Mouse (Mus musculus) hindbrain, postnatal 0 days (tissue): ENCODE measurements around the gene Surf2. TPM values are rescaled to one million over a fixed set of nuclear protein-coding genes. Genes with fewer than 3 reads are reported as not detected.

Source experiments
- ATAC-seq: fragments of 200-750 bp; cut with Nextera tagmentation; 2 replicates; pipeline ENCODE4 v1.8.0; 2017; ENCODE audit warnings: mild to moderate bottlenecking, moderate TSS enrichment, moderate library complexity
- DNase-seq: peaks from one replicate; pipeline ENCODE4 v3.0.0-alpha.2; 2015; ENCODE audit warnings: low spot score
- H3K27ac ChIP-seq: fragments of 300-500 bp; sonication (generic); 2 replicates; pipeline ENCODE4 v1.5.1; 2014; ENCODE audit warnings: mild to moderate bottlenecking
- H3K27me3 ChIP-seq: fragments of 300-500 bp; sonication (generic); 2 replicates; pipeline ENCODE4 v1.6.1; 2014; ENCODE audit warnings: low read length, mixed read lengths; ENCODE audit not compliant: insufficient read depth
- H3K36me3 ChIP-seq: fragments of 300-500 bp; sonication (generic); 2 replicates; pipeline ENCODE4 v1.6.1; 2014; ENCODE audit warnings: low read length, mixed read lengths; ENCODE audit not compliant: insufficient read depth
- H3K4me1 ChIP-seq: fragments of 300-500 bp; sonication (generic); 2 replicates; pipeline ENCODE4 v1.6.1; 2014; ENCODE audit warnings: antibody characterized with exemption, low read length, mixed read lengths; ENCODE audit not compliant: insufficient read depth
- H3K4me2 ChIP-seq: fragments of 300-500 bp; sonication (generic); 2 replicates; pipeline ENCODE4 v1.6.1; 2014; ENCODE audit warnings: low read depth, mild to moderate bottlenecking, low read length, moderate library complexity, mixed read lengths
- H3K4me3 ChIP-seq: fragments of 300-500 bp; sonication (generic); 2 replicates; pipeline ENCODE4 v1.5.1; 2014; ENCODE audit warnings: low read length
- H3K9ac ChIP-seq: fragments of 300-500 bp; sonication (generic); replicated peaks from 2 replicates; pipeline ENCODE4 v1.6.1; 2014; ENCODE audit warnings: mild to moderate bottlenecking, low read length, moderate library complexity, mixed read lengths
- H3K9me3 ChIP-seq: fragments of 300-500 bp; sonication (generic); 2 replicates; pipeline ENCODE4 v1.6.1; 2016; ENCODE audit warnings: low read length, mixed read lengths
- CTCF ChIP-seq: IDR thresholded peaks from 2 replicates; pipeline ENCODE4 v1.5.1; 2016; ENCODE audit warnings: antibody characterized with exemption, control low read depth, low read depth
- WGBS: fragments of 180-500 bp; shearing (Covaris S2); extraction: QIAGEN DNeasy Blood & Tissue Kit; methylation state at CpG from one replicate; pipeline ENCODE4 v1.1.7; 2014; 5-methylcytosine and 5-hydroxymethylcytosine counted together
- polyA plus RNA-seq: library from polyadenylated mRNA; unstranded; fragments of >200 nt; fragmentation: Nextera tagmentation; extraction: Ambion mirVana; gene quantifications from 2 replicates; pipeline ENCODE4 v1.2.1, GENCODE M21; 2015
- total RNA-seq: library from RNA; depleted of rRNA; stranded (reverse); fragments of >200 nt; gene quantifications from 2 replicates; pipeline ENCODE4 v1.2.3, GENCODE M21; 2014

Gene Surf2
- total and polyA plus RNA-seq, 2 experiments from 2014 or later, result 24.4 to 54.6 TPM

- ATAC-seq, result no peak
- Histone ChIP-seq H3K4me3 (peak overlapping the region; percentile 86; the same call in 1 of the 2 replicates), H3K4me1 (peaks cover 9% of the 10 kb centered on the region; the same call in 1 of the 2 replicates), H3K4me2 (peak overlapping the region; percentile 66), H3K9ac (peak overlapping the region; percentile 84), H3K36me3 (peaks cover 38% of the 10 kb centered on the region), H3K9me3 (no peaks in the 10 kb centered on the region), H3K27me3 (no peaks in the 10 kb centered on the region), H3K27ac (no peak overlapping the region)
- 86% methylated on average over 18 of the region's 18 CpGs for WGBS
- TF ChIP-seq CTCF, result no peak
- no peak for DNase-seq
Measured at GRCm38 (mm10) chr2:26908710-26909386, 7.3 kb upstream of the Surf2 start.

GRCm38 (mm10) chr2:26909387-26909784 lies 6.8 kb upstream of the Surf2 start:
- TF ChIP-seq CTCF, result peak; percentile 35
- peak overlapping the region; percentile 84; the same call in 1 of the 2 replicates for H3K9ac ChIP-seq
- no peak for ATAC-seq
- H3K4me3 ChIP-seq, result peak overlapping the region; percentile 86
- H3K27me3 ChIP-seq, result no peaks in the 10 kb centered on the region
- H3K36me3 ChIP-seq, result peaks cover 40% of the 10 kb centered on the region
- peaks cover 9% of the 10 kb centered on the region; the same call in 1 of the 2 replicates for H3K4me1 ChIP-seq
- H3K27ac ChIP-seq, result peak overlapping the region; percentile 95; the same call in 1 of the 2 replicates
- DNase-seq, result no peak
- no peaks in the 10 kb centered on the region for H3K9me3 ChIP-seq
- peak overlapping the region; percentile 66 for H3K4me2 ChIP-seq

- peak within 1 kb of the TSS; percentile 85 for H3K4me2 ChIP-seq
- no peaks in the 10 kb centered on the region for H3K9me3 ChIP-seq
- H3K9ac ChIP-seq, result peak within 1 kb of the TSS; percentile 84
- peaks cover 10% of the 10 kb centered on the region for H3K4me1 ChIP-seq
- H3K27me3 ChIP-seq, result no peaks in the 10 kb centered on the region
- H3K4me3 ChIP-seq, result peak within 1 kb of the TSS; percentile 86
- ATAC-seq (peak; percentile 94), DNase-seq (peak; percentile 100)
- peak within 1 kb of the TSS; percentile 95 for H3K27ac ChIP-seq
- H3K36me3 ChIP-seq, result peaks cover 40% of the 10 kb centered on the region
- no peak for TF ChIP-seq CTCF
- WGBS, result under 1% methylated on average over 71 of the region's 74 CpGs
Measured at GRCm38 (mm10) chr2:26910124-26910993, 5.8 kb upstream of the Surf2 start, which contains the start of the genes Med22 and Rpl7a. Gene Med22 (minus strand): TSS chr2:26910677. Gene Rpl7a (plus strand): TSS chr2:26910764.

DNA sequence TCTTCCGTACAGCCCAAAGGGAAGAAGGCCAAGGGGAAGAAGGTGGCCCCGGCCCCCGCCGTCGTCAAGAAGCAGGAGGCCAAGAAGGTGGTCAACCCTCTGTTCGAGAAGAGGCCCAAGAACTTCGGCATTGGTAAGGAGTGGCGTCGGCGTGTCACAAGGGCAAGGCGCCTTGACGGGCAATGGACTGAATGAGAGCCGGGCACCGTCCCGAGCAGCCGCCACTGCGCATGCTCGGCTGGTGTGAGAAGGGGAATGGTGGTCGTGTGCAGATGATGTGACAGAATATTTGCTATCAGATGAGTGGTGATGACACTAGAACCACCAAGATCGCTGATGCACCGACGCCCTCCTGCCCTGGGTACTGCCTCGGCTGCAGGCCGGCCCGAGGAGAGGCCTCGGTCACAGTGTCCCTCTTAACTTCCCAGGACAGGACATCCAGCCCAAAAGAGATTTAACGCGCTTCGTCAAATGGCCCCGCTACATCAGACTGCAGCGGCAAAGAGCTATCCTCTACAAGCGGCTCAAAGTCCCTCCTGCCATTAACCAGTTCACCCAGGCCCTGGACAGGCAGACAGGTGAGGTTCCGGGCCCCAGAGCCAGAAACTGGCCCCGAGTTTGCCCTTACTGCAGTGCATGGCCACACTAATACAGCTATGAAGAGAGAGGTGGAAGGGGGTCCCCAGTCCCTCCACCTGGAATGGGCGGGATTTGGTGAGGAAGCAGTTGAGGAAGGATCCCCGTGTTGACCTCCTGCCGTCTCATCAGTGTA lies 5.0 kb upstream of the Surf2 start:
- Histone ChIP-seq H3K27ac (peak overlapping the region; percentile 95), H3K36me3 (peaks cover 31% of the 10 kb centered on the region), H3K4me3 (peak overlapping the region; percentile 86), H3K27me3 (no peaks in the 10 kb centered on the region), H3K9me3 (no peaks in the 10 kb centered on the region), H3K4me1 (peaks cover 15% of the 10 kb centered on the region), H3K9ac (peak overlapping the region; percentile 84), H3K4me2 (peak overlapping the region; percentile 85)
- no peak for TF ChIP-seq CTCF
- DNase-seq (peak; percentile 85), ATAC-seq (peak; percentile 66)
- under 1% methylated on average over 33 of the region's 37 CpGs for WGBS

DNA sequence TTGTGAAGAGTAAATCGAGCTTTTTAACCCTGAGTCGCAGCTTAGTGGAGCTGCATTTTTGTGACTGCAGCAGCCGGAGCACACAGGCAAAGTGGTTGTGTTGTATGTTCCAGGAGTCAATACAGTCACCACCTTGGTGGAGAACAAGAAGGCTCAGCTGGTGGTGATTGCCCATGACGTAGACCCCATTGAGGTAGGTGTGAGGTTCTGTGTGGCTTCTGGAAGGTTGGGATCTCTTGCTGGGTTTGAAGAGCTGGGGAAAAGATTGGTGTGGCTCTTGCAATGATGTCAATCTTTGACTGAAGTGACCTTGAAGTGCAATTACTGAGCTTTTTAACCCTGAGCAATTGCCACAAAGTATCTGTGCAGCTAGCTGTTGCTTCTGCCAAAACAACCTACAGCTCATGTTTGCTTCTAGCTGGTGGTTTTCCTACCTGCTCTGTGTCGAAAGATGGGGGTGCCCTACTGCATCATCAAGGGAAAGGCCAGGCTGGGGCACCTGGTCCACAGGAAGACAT lies 3.9 kb upstream of the Surf2 start:
- peaks cover 19% of the 10 kb centered on the region for H3K4me1 ChIP-seq
- no peak for ATAC-seq
- WGBS, result 64% methylated on average over 5 of the region's 5 CpGs

More for the DNA sequence above, 3.9 kb upstream of the Surf2 start:
- Histone ChIP-seq H3K27me3 (no peaks in the 10 kb centered on the region), H3K27ac (no peak overlapping the region), H3K9ac (peak overlapping the region; percentile 84), H3K4me2 (peak overlapping the region; percentile 85), H3K9me3 (no peaks in the 10 kb centered on the region), H3K4me3 (peak overlapping the region; percentile 86), H3K36me3 (peaks cover 26% of the 10 kb centered on the region)
- DNase-seq, result no peak
- no peak for TF ChIP-seq CTCF
